Mouse (Mus musculus): ENCODE measurements at regions not wholly inside any gene's neighbourhood (a gene's known extent, or its start where the extent isn't known, plus 50 kb on each side); places are given as distances from the start of the nearest gene placed in this dataset.

GRCm38 (mm10) chr2:9464818-9465217 is 416.2 kb upstream of the 4930412O13Rik start:
- no peaks in the 10 kb centered on the region for H3K27me3 ChIP-seq (ENCODE audit: insufficient read depth, low read length)
- H3K36me3 ChIP-seq (replicated peaks; ENCODE audit: insufficient read depth, low read length), result no peaks in the 10 kb centered on the region
- no peak overlapping the region for H3K4me3 ChIP-seq (ENCODE audit: low read depth, low read length)
- ATAC-seq (no peak), DNase-seq (no peak)
- H3K9me3 ChIP-seq (ENCODE audit: low read length), result no peaks in the 10 kb centered on the region
- H3K4me2 ChIP-seq (ENCODE audit: low read depth, low read length), result no peak overlapping the region
- H3K27ac ChIP-seq (ENCODE audit: low read depth), result no peak overlapping the region
- no peaks in the 10 kb centered on the region for H3K4me1 ChIP-seq (ENCODE audit: insufficient read depth)
- TF ChIP-seq CTCF (IDR thresholded peaks at IDR 0.05; ENCODE audit: low read depth) (no peak), EP300 (IDR thresholded peaks at IDR 0.05; ENCODE audit: low read depth) (no peak)
- 71% methylated on average over 5 of the region's 5 CpGs for WGBS (ENCODE audit: insufficient replicate concordance)
- H3K9ac ChIP-seq (replicated peaks), result no peak overlapping the region

- 66% methylated on average over 2 of the region's 2 CpGs for WGBS (ENCODE audit: insufficient replicate concordance)
- TF ChIP-seq CTCF (IDR thresholded peaks at IDR 0.05; ENCODE audit: low read depth) (no peak), EP300 (IDR thresholded peaks at IDR 0.05; ENCODE audit: low read depth) (no peak)
- no peaks in the 10 kb centered on the region for H3K4me1 ChIP-seq (ENCODE audit: insufficient read depth)
- H3K9ac ChIP-seq (replicated peaks), result no peak overlapping the region
- no peak overlapping the region for H3K4me3 ChIP-seq (ENCODE audit: low read depth, low read length)
- H3K9me3 ChIP-seq (ENCODE audit: low read length), result no peaks in the 10 kb centered on the region
- no peaks in the 10 kb centered on the region for H3K27me3 ChIP-seq (ENCODE audit: insufficient read depth, low read length)
- no peak overlapping the region for H3K4me2 ChIP-seq (ENCODE audit: low read depth, low read length)
- no peaks in the 10 kb centered on the region for H3K36me3 ChIP-seq (replicated peaks; ENCODE audit: insufficient read depth, low read length)
- H3K27ac ChIP-seq (ENCODE audit: low read depth), result no peak overlapping the region
- DNase-seq (no peak), ATAC-seq (no peak)
Measured at GRCm38 (mm10) chr2:9467573-9467972, 413.5 kb upstream of the 4930412O13Rik start.

- no peaks in the 10 kb centered on the region for H3K9me3 ChIP-seq (ENCODE audit: low read length)
- no peak overlapping the region for H3K4me3 ChIP-seq (ENCODE audit: low read depth, low read length)
- no peak overlapping the region for H3K27ac ChIP-seq (ENCODE audit: low read depth)
- no peak for DNase-seq
- 75% methylated on average over 3 of the region's 3 CpGs for WGBS (ENCODE audit: insufficient replicate concordance)
- no peaks in the 10 kb centered on the region for H3K27me3 ChIP-seq (ENCODE audit: insufficient read depth, low read length)
- no peak for ATAC-seq
- H3K9ac ChIP-seq (replicated peaks), result no peak overlapping the region
- H3K4me2 ChIP-seq (ENCODE audit: low read depth, low read length), result no peak overlapping the region
- H3K36me3 ChIP-seq (replicated peaks; ENCODE audit: insufficient read depth, low read length), result no peaks in the 10 kb centered on the region
- no peaks in the 10 kb centered on the region for H3K4me1 ChIP-seq (ENCODE audit: insufficient read depth)
- no peak for TF ChIP-seq EP300 (IDR thresholded peaks at IDR 0.05; ENCODE audit: low read depth)
- no peak for TF ChIP-seq CTCF (IDR thresholded peaks at IDR 0.05; ENCODE audit: low read depth)
Measured at GRCm38 (mm10) chr2:9468651-9469050, 412.4 kb upstream of the 4930412O13Rik start.

- Histone ChIP-seq H3K4me3 (ENCODE audit: low read depth, low read length) (no peak overlapping the region), H3K9ac (replicated peaks) (no peak overlapping the region), H3K4me1 (ENCODE audit: insufficient read depth) (no peaks in the 10 kb centered on the region), H3K4me2 (ENCODE audit: low read depth, low read length) (no peak overlapping the region), H3K27me3 (ENCODE audit: insufficient read depth, low read length) (no peaks in the 10 kb centered on the region), H3K27ac (ENCODE audit: low read depth) (no peak overlapping the region), H3K9me3 (ENCODE audit: low read length) (no peaks in the 10 kb centered on the region), H3K36me3 (replicated peaks; ENCODE audit: insufficient read depth, low read length) (no peaks in the 10 kb centered on the region)
- ATAC-seq, result no peak
- DNase-seq, result no peak
- 72% methylated on average over 7 of the region's 7 CpGs for WGBS (ENCODE audit: insufficient replicate concordance)
- TF ChIP-seq EP300 (IDR thresholded peaks at IDR 0.05; ENCODE audit: low read depth) (no peak), CTCF (IDR thresholded peaks at IDR 0.05; ENCODE audit: low read depth) (no peak)
Measured at GRCm38 (mm10) chr2:9481678-9482345, 399.2 kb upstream of the 4930412O13Rik start.

- WGBS (ENCODE audit: insufficient replicate concordance), result 76% methylated on average over 7 of the region's 7 CpGs
Measured at GRCm38 (mm10) chr2:9487381-9487914, 393.6 kb upstream of the 4930412O13Rik start.

GRCm38 (mm10) chr2:9493606-9494145 is 387.4 kb upstream of the 4930412O13Rik start:
- H3K4me3 ChIP-seq (ENCODE audit: low read depth, low read length), result no peak overlapping the region
- ATAC-seq (no peak), DNase-seq (no peak)
- no peak overlapping the region for H3K27ac ChIP-seq (ENCODE audit: low read depth)
- WGBS (ENCODE audit: insufficient replicate concordance), result 44% methylated on average over 6 of the region's 6 CpGs
- TF ChIP-seq EP300 (IDR thresholded peaks at IDR 0.05; ENCODE audit: low read depth), result no peak
- TF ChIP-seq CTCF (IDR thresholded peaks at IDR 0.05; ENCODE audit: low read depth), result no peak
- no peak overlapping the region for H3K9ac ChIP-seq (replicated peaks)
- no peaks in the 10 kb centered on the region for H3K36me3 ChIP-seq (replicated peaks; ENCODE audit: insufficient read depth, low read length)
- H3K27me3 ChIP-seq (ENCODE audit: insufficient read depth, low read length), result no peaks in the 10 kb centered on the region
- H3K4me1 ChIP-seq (ENCODE audit: insufficient read depth), result no peaks in the 10 kb centered on the region
- no peaks in the 10 kb centered on the region for H3K9me3 ChIP-seq (ENCODE audit: low read length)
- no peak overlapping the region for H3K4me2 ChIP-seq (ENCODE audit: low read depth, low read length)

More at GRCm38 (mm10) chr2:9487381-9487914, 393.6 kb upstream of the 4930412O13Rik start:
- Histone ChIP-seq H3K4me2 (ENCODE audit: low read depth, low read length) (no peak overlapping the region), H3K27me3 (ENCODE audit: insufficient read depth, low read length) (no peaks in the 10 kb centered on the region), H3K9me3 (ENCODE audit: low read length) (no peaks in the 10 kb centered on the region), H3K36me3 (replicated peaks; ENCODE audit: insufficient read depth, low read length) (no peaks in the 10 kb centered on the region), H3K4me3 (ENCODE audit: low read depth, low read length) (no peak overlapping the region), H3K4me1 (ENCODE audit: insufficient read depth) (no peaks in the 10 kb centered on the region), H3K9ac (replicated peaks) (no peak overlapping the region), H3K27ac (ENCODE audit: low read depth) (no peak overlapping the region)
- TF ChIP-seq EP300 (IDR thresholded peaks at IDR 0.05; ENCODE audit: low read depth) (no peak), CTCF (IDR thresholded peaks at IDR 0.05; ENCODE audit: low read depth) (no peak)
- ATAC-seq (no peak), DNase-seq (no peak)
